Mouse (Mus musculus): ENCODE results near the gene Spn.
A peak's percentile ranks its signal among the peaks of the same experiment; 100 is the strongest.

The Spn gene

DNA sequence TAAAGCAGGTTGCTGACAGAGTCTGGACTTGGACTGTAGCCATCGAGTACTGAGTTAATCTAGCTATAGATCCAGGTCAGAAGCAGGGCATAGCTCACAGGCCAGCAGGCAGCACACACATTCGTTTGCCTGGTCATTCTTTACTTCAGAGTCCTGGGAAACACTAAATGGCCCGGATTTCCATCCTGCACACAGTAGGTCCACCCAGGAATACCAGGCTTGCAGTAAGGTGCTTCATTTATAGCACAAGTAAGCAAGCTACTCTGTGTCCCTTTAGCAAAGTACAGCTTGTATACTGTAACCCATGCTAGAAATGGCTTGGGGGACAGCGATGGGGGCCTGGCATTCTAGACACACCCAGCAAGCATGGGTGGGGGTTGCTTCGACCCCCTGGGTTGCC is 1.9 kb upstream of the Spn start:
- DNase-seq: no peak

DNA sequence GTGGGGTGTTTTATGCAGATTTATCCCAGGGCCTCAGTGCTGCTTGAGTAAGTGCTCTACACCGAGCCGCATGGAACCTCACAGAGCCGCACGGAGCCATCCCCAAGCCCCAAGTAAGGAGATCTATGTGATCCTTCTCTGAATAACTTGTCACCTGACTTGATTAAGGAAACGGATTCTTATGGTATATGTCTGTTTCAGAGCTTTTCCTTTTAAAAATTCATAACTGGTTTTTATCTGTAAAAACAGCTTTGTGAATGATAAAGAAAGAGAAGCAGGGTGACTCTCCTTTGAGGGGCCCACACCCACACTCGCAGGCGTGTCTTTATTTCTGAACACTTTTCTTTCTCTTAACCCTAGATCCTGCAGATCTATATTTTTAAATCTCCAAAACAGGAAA is 1.5 kb upstream of the Spn start:
- no peak for DNase-seq

DNA sequence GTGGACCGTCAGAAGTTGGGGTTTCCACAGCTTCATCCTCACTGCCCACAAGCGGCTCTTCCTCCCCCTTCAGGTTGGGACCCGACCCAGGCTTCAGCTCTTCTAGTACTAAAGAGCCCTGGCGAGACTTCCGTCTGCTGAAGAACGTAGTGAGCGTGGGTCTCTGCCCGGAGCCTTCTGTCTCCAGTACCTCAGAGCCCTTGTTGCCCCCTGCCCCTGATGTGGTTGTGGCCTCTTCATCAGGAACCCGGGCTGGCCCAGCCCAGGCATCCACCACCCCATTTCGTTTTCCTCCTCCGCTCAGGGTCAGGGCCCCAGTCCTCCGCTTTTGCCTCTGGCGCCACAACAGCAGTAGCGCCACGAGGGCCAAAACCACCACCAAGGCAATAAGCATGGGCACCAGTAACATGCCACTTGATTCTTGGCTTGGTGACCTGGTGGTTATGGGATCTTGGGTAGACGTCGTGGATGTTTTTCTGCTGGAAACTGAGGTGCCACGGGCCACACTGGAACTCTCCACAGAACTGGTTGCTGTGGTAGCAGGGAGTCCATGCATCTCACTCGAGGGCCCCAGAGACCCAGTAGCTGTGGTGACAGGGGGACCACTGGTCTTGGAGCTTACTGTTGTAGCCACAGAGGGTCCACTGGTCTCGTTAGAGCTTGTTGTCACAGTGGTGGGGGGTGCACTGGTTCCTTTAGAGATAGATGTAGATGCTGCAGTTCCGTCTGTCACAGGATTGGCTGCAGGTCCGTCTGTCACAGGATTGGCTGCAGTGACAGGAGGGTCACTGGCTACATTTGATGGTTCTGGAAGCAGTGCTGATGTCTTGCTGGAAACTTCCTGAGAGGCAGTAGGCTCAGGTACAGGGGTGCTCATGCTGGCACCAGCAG is 1.2 kb downstream of the Spn start:
- no peak for DNase-seq

DNA sequence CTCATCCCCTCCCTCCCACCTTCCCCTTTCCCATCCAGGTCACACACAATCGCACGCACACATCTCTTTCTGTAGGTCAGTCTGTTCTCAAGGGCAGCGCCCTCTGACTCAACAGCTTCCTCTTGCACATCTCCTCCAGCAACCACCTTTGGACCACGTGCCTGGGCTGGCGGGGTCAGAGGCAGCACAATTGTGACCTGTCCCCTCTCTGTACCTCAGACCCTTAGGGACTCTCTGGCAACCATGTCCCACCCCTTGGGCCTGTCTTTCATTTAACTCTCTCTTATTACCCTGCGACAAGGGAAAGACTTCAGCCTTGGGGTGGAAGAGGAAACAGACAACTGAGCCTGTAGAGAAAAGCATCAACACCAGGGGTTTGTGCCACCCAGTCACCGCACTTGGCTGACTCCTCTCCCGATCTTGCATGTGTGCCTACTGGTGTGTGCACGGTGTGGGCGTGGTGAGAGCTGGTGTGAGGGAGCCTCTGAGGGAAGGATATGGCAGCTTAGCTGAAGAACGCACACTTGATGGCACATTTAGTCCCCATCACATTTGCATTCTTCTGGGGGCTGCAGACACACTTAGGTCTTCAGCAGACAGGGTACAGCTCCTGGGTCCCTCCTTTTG is 2.7 kb downstream of the Spn start:
- peak; percentile 29 for DNase-seq

DNA sequence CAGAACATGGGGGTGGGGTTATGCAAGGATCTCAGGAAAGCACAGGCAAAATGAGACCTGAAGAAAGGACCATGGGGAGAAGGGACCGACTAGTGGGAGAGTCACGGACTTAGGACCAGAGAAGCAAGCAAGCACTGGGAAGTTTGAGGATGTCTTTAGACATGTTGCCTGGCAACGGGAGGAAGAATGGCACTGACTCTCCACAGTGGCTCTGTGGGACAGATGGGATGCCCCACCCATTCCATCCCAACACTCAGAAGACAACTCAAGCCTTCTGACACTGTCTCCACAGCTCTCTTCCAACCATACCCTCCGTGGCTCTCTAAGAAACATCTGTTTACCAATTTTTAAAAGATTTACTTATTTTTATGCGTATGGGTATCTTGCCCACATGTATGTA is 4.5 kb downstream of the Spn start:
- DNase-seq: no peak

DNA sequence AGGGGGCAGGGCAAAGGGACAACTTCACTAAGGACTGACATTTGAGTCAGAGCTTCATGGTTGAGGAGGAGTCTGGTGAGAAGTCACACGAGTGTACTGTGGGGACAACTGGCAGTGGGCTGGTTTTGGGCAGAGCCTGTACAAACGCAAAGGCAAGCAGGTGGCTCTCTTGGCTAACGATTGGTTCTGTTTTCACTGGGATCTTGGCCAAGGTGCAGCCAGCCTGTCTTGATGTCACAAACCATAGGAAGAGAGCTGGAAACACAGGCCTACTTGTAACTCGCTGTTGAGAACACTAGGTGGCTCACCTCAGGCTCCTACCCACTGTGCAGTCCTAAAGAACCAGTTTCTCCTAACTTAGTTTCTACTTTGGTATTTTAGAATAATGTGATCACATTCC is 8.0 kb downstream of the Spn start:
- peak; percentile 45 for DNase-seq

DNA sequence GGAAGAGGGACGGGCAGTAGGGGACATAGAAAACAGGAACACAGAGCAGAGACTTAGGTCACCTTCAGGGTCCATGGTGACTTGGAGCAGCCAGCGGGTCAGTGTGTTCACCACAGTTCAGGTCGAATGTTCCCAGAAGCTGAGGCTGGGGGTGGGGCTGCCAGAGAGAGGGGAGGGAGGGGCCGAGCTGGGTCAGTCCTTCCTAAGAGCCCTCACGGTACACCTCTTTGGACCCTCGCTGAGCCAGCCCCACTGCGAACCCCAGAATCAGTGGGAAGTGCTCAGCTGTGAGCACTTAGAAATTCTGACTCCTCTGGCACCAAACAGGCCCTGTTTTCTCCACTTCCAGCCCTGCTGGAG is 15.7 kb downstream of the Spn start, which contains the start of gene Qprt:
Gene Qprt, minus strand, starts transcription at position 316 of the 360 bp plus-strand sequence.
- DNase-seq: no peak

DNA sequence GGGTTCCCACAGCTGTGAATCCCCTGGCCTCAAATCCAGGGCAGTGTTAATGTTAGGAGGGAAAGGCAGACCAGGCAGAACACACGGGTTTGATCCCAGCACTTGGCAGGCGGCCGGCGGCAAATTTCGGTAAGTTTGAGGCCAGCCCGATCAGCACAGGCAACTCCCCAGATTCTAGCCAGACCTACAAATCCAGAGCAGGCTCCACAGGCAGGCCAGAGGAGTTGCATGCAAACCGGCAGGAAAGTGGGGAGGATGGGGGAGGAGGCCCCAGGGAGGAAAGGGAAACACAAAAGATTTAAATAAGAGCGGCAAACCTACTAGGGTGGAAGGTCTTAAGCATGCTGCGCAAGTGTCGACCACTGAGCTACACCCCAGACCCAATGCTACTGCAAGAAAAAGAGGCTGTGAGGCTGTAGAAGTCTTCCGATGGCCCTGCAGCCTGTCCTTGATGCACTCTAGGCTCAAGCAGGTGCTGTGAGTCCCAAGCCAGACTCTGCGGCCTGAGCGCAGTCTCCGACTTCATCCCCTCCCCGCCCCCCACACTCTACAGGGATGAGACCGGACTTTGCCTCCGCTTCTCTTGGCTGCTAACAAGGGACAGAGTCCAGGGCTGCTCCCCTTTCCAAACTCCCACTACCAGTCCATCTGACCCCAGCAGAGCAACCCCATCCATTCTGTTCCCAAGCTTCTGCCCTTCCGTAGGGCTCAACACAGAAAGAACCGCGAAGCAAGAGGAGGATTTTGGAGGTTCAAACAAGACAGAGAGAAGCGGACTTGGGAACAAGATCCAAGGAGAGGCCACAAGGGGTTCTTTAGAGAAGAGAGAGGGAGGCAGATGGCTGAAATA is 16.3 kb downstream of the Spn start:
- DNase-seq: no peak

DNA sequence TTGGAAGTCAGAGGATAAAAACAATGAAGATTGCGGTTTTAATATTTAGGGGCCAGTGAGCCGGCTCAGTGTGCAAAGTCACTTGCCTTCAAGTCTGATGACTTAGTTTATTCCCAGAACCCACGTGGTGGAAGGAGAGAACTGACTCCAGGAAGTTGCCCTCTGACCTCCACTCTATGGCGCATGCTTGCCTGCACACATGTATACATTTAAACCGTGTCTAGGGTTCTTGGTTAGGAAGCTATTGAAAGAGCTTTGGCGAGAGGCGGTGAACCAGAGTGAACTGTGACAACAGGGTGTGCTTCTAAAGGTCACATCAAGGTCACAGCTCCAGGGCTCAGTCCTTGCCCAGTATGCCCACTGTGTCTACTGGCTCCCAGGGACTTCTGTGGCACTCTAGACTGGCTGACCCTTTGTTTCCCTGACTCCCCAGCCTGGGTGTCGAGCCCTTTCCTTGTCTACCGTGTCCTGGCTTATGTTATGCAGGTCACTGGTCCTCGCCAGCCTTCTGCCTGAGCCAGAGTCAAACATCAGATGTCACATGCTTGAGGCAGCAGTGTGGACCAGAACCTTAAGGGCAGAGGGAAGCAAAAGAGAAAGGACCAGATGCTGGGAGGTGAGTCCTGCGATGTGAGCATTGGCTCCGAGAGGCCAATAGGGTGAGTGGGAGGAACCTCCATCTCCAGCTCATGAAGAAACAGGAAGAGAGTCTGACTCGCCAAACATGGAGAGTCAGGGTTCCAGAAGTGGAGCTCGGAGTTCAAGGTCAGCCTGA is 18.8 kb downstream of the Spn start:
- peak; percentile 56 for DNase-seq

DNA sequence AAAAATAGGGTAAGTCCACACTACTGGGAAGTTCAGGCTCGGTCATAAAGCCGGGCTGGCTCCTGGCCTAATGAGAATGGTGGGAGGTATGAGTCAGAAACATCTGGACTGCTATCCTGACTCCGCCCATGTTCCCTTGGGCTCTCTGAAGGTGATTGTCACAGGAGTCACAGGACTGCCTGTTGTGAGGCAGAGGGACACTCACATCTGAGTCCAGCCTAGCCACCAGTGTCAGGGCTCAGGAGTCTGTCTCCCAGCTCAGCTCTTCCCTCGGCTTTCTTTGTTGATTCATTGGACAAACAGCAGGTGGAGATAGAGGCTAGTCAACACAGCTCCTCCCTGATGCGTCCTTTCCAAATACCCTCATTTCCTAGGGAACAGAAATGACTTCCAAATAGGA is 19.7 kb downstream of the Spn start:
- peak; percentile 42 for DNase-seq

DNA sequence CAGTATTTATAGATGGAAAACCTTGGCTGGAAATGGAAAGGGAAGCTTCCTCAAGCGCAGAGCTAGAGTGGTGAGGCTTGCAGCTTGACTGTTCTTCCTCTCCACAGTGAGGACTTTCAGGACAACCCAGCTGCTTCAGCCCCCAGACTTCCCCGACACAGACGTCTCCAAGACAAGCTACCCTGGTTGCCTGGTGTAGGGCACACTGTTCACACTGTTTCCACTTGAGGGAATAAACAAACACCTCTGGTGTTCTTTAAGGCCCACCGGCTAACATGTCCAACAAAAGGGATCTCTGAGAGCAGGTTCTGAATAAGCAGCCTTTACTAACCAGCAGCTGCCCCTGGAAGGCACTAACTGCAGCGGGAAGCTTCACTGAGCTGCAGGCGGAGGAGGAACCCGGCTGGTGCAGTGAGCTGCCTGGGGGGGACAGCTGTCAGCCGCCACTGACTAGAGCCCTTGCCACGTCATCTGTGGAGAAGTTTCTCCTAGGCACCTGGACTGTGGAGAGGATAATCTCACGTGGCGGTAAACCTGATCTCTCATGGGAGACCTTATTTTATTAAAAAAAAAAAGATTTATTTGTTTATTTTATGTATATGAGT is 21.2 kb downstream of the Spn start:
- DNase-seq: no peak

DNA sequence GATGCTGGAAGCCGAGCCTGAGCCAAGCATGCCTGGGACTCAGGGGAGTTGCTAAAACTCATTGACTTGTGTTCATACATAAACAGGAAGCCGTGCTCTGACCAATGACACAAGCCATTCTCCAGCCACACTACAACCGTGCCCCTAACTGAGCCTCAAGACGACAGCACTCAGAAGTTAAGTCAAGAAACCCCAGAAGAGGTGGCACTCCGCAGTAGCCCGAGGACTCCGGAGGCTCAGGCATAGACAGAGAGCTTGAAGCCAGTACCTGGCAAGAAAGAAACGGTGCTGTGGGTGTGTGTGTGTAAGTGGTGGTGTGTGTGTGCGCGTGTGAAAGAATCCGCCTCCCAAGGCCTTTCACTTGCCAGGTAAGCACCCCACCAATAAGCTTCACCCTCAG is 22.7 kb downstream of the Spn start:
- DNase-seq: no peak

DNA sequence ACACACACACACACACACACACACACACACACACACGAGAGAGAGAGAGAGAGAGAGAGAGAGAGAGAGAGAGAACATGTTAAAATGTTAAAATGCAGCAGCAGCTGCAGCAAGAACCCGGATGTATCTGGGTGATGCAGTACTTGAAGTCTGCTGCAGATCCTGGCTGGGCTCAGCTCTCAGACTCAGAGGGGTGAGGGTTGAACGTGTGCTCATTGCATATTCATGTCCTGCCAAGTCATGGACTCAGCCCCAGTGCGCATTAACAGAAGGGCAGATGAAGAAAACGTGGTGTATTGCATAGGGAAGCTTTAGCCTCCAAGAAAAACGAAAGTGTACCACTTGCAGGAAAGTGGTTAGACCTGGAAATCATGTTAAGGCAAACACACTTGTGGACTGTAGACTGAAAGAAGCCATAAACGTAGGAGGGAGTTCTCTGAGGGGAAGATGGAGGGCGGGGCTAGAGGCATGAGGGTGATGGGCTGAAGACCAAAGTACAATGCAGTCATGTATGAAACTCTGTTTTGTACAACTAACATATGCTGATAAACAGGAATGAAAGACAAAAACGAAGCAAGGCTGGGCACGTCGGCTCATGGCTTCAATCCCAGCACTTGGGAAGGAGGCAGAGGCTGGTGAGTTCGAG is 23.9 kb downstream of the Spn start:
- DNase-seq: no peak

DNA sequence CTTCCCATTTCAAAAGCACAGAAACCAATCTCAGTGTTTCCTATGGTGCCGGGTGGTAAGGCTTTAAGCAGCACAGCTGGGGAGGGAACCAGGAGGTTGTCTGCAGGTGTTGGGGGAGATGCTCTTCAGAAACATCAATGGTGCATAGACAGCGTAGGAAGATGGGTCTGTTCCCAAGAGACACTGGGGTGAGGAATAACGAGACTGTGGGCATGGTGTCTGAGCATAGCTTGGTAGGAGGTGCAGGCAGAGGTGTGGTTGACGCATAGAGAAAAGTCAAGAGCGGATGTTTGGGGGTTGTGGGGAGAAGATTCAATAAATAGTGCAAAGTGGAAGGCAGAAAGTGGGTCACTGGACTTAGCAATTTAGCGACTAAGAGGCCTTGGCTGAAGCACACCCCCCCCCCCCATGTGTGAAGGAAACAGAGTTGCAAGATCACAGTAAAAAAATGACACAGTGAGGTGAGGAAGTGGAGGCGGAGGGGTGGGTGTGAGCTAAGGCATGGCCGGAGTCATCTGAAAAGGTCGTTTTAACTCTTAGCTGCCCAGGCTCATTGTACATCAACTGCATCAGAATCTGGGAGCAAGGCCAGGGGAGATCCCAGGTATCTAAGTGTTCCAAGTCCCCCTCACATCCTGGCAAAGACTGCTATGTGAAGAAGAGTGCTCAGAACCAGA is 24.6 kb downstream of the Spn start:
- no peak for DNase-seq

DNA sequence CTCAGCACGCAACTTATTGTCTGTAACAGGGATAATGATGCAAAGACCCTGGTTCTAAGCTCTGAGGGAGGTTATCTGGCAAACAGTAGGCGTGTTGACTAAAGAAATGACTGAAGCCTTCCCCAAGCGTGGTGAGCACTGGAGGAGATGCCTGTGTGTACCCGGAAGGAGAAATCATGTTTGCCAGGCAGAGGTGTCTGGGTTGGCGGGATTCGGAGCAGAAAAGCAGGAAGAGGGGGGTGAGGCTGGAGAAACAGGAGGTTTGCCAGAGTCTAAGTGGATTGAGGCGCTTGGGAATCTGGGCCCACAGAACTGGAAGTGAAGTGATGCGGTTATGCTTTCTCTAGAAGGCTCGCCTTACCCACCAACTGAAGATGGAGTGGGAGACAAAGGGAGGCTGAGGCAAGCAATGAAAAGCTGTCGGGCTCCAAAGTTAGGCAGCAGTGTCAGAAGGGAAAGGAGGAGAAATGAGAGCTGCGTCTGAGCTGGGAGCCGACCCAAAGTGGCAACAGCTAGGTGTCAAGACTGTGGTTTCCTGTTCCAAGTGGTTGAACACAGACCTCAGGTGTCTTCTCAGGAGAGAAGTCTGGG is 25.3 kb downstream of the Spn start:
- DNase-seq: no peak

DNA sequence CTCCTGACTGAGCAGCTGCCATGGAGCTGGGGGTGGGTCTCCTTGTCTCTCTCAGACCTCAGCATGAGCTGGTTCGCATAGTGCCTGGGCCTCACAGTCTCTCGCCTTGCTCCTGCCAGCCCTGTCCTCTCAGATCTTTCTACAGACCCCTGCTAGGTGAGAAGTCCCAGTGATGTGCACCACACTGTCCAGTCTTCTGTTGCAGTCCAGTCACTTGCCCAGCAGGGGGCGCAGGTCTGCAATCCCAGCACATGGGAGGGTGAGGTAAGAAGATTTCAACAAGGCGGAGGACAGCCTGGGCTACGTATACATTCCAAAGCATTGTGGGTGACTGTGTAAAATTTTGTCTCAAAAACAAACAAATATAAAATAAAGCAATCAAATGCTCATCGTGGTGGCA is 26.2 kb downstream of the Spn start:
- peak; percentile 69 for DNase-seq

DNA sequence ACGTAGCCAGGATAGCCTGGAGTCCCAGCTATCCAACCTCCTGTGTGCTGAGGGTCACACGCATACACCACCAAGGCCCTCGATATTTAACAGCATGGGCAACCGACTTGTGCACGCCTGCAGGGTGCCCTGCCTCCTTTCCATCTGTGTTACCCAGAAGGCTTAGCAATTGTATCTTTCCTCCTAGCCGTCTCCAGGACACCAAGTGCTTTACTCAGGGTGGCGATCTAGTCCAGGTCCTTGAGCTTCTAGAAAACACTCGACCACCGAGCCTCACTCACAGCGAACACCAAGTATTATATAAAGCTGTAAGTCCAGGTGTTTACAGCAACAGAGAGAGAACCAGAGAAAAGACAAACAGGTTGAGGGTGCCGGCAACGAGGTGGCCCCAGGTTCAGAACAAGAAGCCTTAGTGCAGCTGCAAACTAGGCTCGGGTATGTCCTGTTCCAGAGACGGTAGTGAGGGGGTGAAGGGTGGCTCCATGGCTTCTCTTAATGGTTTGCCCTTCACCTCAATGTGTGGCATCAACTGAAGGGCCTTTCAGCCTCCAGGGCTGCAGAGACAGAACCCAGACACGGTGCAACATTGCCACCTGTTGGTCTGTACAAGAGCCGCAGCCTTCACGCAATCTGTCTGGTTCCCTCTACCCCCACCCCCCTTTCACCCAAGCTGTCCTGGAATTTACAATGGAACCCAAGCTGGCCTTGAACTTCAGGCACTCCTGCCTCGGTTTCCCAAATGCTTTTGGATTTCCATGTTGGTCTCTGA is 27.2 kb downstream of the Spn start:
- peak; percentile 82 for DNase-seq

DNA sequence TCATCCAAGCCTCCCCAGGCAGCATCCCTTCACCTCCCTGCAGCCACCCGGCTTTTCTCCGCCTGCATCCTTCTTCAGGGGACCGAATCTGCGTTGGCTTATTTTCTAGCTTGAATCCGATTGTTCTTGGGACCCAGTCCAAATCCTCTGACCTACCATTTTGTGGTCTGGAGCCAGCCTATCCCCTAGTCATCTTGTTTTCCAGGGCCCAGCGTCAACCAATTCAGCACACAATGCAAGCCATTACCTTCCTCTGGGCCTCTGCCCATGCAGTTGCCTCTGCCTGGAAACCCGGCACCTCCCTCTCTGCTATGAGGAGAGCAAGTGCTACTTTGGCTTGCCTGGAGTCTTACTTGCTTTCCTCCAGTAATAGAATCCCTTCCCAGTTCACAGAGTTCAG is 32.1 kb downstream of the Spn start:
- no peak for DNase-seq

DNA sequence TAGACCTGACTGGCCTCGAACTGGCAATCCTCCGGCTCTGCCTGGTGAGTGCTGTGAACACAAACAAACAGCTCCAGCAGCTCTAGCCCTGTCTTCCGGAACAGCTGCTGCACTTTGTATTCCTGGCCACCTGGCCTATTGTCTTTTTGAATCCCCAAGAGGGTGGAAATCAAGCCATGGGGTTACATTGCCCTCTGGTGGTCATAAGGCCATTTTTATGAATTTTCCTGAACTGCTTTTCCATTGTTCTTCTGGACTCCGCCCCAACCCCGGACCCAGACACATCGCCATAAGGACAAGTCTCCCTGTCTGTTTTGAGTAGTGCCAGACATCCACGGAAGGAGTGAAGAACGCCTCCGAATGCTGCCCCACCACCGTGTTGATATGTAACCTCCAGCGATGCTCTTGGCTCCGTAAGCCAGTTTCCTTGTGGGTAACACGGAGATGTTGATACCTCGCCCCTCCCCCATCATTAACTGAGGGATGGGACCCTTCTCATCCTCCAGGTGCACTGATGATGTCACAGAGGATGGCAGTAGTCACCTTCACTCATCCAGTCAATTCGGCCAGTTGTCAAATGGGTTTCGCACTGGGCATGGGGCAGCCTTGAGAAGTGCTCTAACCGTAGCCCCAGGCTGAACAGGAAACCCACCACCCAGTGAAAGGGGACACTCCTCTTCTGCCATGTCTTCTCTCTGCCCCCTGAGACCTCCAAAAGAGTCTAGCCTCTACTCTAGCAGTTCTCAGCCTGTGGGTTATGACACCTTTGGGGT is 32.9 kb downstream of the Spn start:
- peak; percentile 91 for DNase-seq

All from lung, postnatal 36 days (tissue).